Mouse (Mus musculus): ENCODE results near the gene Fyb2.

DNA sequence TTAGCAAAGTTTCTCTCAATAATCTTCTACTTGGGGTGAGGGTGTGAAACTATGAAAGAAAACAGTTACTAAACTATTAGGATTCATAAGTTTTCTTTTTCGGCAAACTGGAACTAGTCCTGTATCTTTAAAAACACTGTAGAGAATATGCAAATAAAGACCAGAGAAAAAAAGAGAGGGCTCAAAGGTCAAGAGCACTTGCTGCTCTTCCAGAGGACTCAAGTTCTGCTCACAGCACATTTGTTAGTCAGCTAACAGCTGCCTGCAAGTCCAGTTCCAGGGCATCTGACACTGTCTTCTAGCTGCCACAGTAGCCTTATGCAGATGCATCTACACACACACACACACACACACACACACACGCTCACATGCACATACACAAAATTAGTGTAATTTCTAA lies 59.4 kb downstream of the Fyb2 start:
- no peak for TF ChIP-seq CTCF (IDR thresholded peaks at IDR 0.05; ENCODE audit: extremely low read depth, insufficient read depth, low read length)
- no peak for TF ChIP-seq POLR2A (IDR thresholded peaks at IDR 0.05; ENCODE audit: extremely low read depth, insufficient read depth, low read length)
